Mouse (Mus musculus): ENCODE measurements at regions not wholly inside any gene's neighbourhood (a gene's known extent, or its start where the extent isn't known, plus 50 kb on each side); places are given as distances from the start of the nearest gene placed in this dataset.
A peak's percentile ranks its signal among the peaks of the same experiment; 100 is the strongest.

GRCm38 (mm10) chr6:99833323-99833722, 107.1 kb upstream of the Prok2 start:
- no peaks in the 10 kb centered on the region for H3K27me3 ChIP-seq (ENCODE audit: control insufficient read depth, insufficient read depth, low read depth, low read length)
- peaks cover 6% of the 10 kb centered on the region; the same call in 1 of the 2 replicates for H3K4me1 ChIP-seq (ENCODE audit: control insufficient read depth, insufficient read depth, low read length)
- H3K4me2 ChIP-seq (ENCODE audit: low read length), result no peak overlapping the region
- 30% methylated on average over 3 of the region's 3 CpGs for WGBS
- H3K4me3 ChIP-seq (ENCODE audit: low read depth, low read length), result no peak overlapping the region
- no peaks in the 10 kb centered on the region for H3K9me3 ChIP-seq (replicated peaks; ENCODE audit: control insufficient read depth, low read length, poor library complexity, severe bottlenecking)
- H3K9ac ChIP-seq (ENCODE audit: low read depth, low read length), result no peak overlapping the region
- H3K27ac ChIP-seq (ENCODE audit: low read length), result no peak overlapping the region
- ATAC-seq, result peak; percentile 76; the same call in 1 of the 2 replicates
- no peaks in the 10 kb centered on the region for H3K36me3 ChIP-seq (ENCODE audit: control insufficient read depth, insufficient read depth, low read length)

DNA sequence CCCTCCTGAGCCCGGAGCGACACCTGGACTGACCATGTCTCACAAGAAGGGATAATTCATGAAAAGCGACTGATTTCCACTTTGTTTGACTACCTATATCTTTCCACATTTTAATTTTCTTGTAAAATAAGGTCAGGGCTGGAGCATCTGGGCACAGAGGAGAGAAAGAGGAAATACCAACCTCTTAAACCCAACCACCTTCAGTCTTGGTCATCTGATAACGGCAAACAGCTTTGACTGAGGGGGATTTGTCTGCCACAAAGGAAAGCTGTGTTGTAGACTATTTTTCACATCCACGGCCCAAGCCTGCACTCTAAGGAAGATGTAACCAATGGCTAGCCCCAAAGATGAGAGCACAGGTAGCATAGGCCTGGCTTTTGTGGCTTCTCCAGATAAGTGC, 101.4 kb upstream of the Prok2 start:
- 98% methylated on average over 5 of the region's 5 CpGs for WGBS
- H3K27ac ChIP-seq (ENCODE audit: low read length), result no peak overlapping the region
- H3K4me2 ChIP-seq (ENCODE audit: low read length), result no peak overlapping the region
- H3K4me1 ChIP-seq (ENCODE audit: control insufficient read depth, insufficient read depth, low read length), result peaks cover 13% of the 10 kb centered on the region
- H3K9me3 ChIP-seq (replicated peaks; ENCODE audit: control insufficient read depth, low read length, poor library complexity, severe bottlenecking), result no peaks in the 10 kb centered on the region
- H3K4me3 ChIP-seq (ENCODE audit: low read depth, low read length), result no peak overlapping the region
- no peaks in the 10 kb centered on the region for H3K36me3 ChIP-seq (ENCODE audit: control insufficient read depth, insufficient read depth, low read length)
- no peak for ATAC-seq
- H3K9ac ChIP-seq (ENCODE audit: low read depth, low read length), result no peak overlapping the region
- no peaks in the 10 kb centered on the region for H3K27me3 ChIP-seq (ENCODE audit: control insufficient read depth, insufficient read depth, low read depth, low read length)

DNA sequence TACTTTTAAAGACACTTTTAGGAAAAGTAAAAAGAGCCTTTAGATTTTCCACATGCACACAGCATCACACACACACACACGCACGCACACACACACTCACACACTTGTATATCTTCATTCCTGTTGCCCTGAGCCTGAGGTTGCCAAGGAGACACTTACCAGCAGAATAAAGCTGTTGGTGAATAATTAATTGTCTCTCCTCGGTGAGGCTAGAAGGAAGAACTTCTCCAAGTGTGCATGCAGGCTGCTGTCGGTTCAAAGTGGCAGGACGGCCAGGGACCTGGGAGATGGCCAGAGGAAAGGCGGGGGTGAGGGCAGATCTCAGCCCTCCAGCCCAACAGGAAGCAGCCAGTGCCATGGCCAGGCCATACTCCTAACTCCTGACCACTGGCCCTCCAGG, 98.6 kb upstream of the Prok2 start:
- no peaks in the 10 kb centered on the region for H3K27me3 ChIP-seq (ENCODE audit: control insufficient read depth, insufficient read depth, low read depth, low read length)
- no peaks in the 10 kb centered on the region for H3K9me3 ChIP-seq (replicated peaks; ENCODE audit: control insufficient read depth, low read length, poor library complexity, severe bottlenecking)
- H3K9ac ChIP-seq (ENCODE audit: low read depth, low read length), result no peak overlapping the region
- H3K27ac ChIP-seq (ENCODE audit: low read length), result peak overlapping the region; percentile 25
- no peaks in the 10 kb centered on the region for H3K36me3 ChIP-seq (ENCODE audit: control insufficient read depth, insufficient read depth, low read length)
- peaks cover 13% of the 10 kb centered on the region for H3K4me1 ChIP-seq (ENCODE audit: control insufficient read depth, insufficient read depth, low read length)
- no peak overlapping the region for H3K4me3 ChIP-seq (ENCODE audit: low read depth, low read length)
- H3K4me2 ChIP-seq (ENCODE audit: low read length), result no peak overlapping the region
- ATAC-seq, result peak; percentile 79
- WGBS, result 31% methylated on average over 6 of the region's 6 CpGs

- WGBS, result 90% methylated on average over 2 of the region's 2 CpGs
- H3K9me3 ChIP-seq (replicated peaks; ENCODE audit: control insufficient read depth, low read length, poor library complexity, severe bottlenecking), result no peaks in the 10 kb centered on the region
- H3K4me3 ChIP-seq (ENCODE audit: low read depth, low read length), result no peak overlapping the region
- peaks cover 13% of the 10 kb centered on the region for H3K4me1 ChIP-seq (ENCODE audit: control insufficient read depth, insufficient read depth, low read length)
- ATAC-seq, result no peak
- no peak overlapping the region for H3K4me2 ChIP-seq (ENCODE audit: low read length)
- 0 out of 2 replicates have a peak overlapping the region, but pooled peaks have one; percentile 10 for H3K9ac ChIP-seq (ENCODE audit: low read depth, low read length)
- H3K27me3 ChIP-seq (ENCODE audit: control insufficient read depth, insufficient read depth, low read depth, low read length), result no peaks in the 10 kb centered on the region
- no peaks in the 10 kb centered on the region for H3K36me3 ChIP-seq (ENCODE audit: control insufficient read depth, insufficient read depth, low read length)
- no peak overlapping the region for H3K27ac ChIP-seq (ENCODE audit: low read length)
These were observed 96.3 kb upstream of the Prok2 start for GRCm38 (mm10) chr6:99822471-99822870.

- Histone ChIP-seq H3K36me3 (ENCODE audit: control insufficient read depth, insufficient read depth, low read length) (no peaks in the 10 kb centered on the region), H3K9me3 (replicated peaks; ENCODE audit: control insufficient read depth, low read length, poor library complexity, severe bottlenecking) (no peaks in the 10 kb centered on the region), H3K4me1 (ENCODE audit: control insufficient read depth, insufficient read depth, low read length) (peaks cover 2% of the 10 kb centered on the region; the same call in 1 of the 2 replicates), H3K27ac (ENCODE audit: low read length) (no peak overlapping the region), H3K4me2 (ENCODE audit: low read length) (no peak overlapping the region), H3K27me3 (ENCODE audit: control insufficient read depth, insufficient read depth, low read depth, low read length) (no peaks in the 10 kb centered on the region), H3K9ac (ENCODE audit: low read depth, low read length) (no peak overlapping the region), H3K4me3 (ENCODE audit: low read depth, low read length) (no peak overlapping the region)
- WGBS, result 60% methylated on average over 8 of the region's 8 CpGs
- no peak for ATAC-seq
These were observed 93.2 kb upstream of the Prok2 start for GRCm38 (mm10) chr6:99819255-99819929.

DNA sequence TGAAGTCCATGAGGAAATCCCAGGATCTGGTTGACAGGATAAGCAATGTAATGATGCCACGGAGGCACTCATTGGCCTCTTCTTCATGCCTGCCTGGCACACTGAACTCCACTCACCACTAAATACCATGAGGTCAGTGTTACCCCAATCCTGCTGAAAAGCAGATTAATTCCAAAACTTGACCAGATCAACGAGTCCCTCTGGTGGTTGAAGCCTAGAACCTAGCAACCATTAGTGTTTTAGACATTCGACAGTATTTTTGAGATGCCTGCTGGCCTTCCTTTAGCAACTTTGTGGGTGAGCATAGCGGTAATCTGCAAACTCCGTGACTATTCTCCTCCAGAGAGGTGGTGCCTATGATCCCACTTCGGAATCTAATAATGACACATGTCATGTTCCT, 92.3 kb upstream of the Prok2 start:
- Histone ChIP-seq H3K4me1 (ENCODE audit: control insufficient read depth, insufficient read depth, low read length) (0 out of 2 replicates have a peak, but pooled peaks cover 2% of the 10 kb centered on the region), H3K27ac (ENCODE audit: low read length) (no peak overlapping the region), H3K4me2 (ENCODE audit: low read length) (no peak overlapping the region), H3K9ac (ENCODE audit: low read depth, low read length) (no peak overlapping the region), H3K4me3 (ENCODE audit: low read depth, low read length) (no peak overlapping the region), H3K36me3 (ENCODE audit: control insufficient read depth, insufficient read depth, low read length) (no peaks in the 10 kb centered on the region), H3K27me3 (ENCODE audit: control insufficient read depth, insufficient read depth, low read depth, low read length) (no peaks in the 10 kb centered on the region), H3K9me3 (replicated peaks; ENCODE audit: control insufficient read depth, low read length, poor library complexity, severe bottlenecking) (no peaks in the 10 kb centered on the region)
- 86% methylated on average over 6 of the region's 6 CpGs for WGBS
- ATAC-seq, result no peak

DNA sequence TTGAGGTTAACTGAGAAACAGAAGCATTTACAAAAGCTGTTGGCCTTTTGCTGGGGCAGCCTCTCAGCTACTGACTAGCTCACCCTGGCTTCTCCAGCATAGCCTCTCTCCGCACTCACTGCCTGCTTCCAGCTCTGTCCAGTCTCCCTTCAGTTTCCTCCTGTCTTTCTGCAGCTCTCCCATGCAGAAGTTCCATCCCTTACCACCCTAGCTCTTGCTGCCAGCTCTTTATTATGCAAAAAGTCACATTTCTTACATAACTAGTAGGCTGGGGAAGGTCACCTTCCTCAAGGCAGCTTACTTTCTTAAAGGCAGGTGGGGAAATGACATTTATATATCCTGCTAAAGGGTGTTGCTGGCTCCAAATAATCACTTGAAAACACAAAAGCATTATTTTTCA, 91.1 kb upstream of the Prok2 start:
- ATAC-seq, result no peak
- 94% methylated on average over 1 of the region's 1 CpGs for WGBS
- no peak overlapping the region for H3K9ac ChIP-seq (ENCODE audit: low read depth, low read length)
- H3K9me3 ChIP-seq (replicated peaks; ENCODE audit: control insufficient read depth, low read length, poor library complexity, severe bottlenecking), result no peaks in the 10 kb centered on the region
- no peak overlapping the region for H3K27ac ChIP-seq (ENCODE audit: low read length)
- no peaks in the 10 kb centered on the region for H3K4me1 ChIP-seq (ENCODE audit: control insufficient read depth, insufficient read depth, low read length)
- H3K4me2 ChIP-seq (ENCODE audit: low read length), result no peak overlapping the region
- H3K27me3 ChIP-seq (ENCODE audit: control insufficient read depth, insufficient read depth, low read depth, low read length), result no peaks in the 10 kb centered on the region
- no peak overlapping the region for H3K4me3 ChIP-seq (ENCODE audit: low read depth, low read length)
- H3K36me3 ChIP-seq (ENCODE audit: control insufficient read depth, insufficient read depth, low read length), result no peaks in the 10 kb centered on the region

DNA sequence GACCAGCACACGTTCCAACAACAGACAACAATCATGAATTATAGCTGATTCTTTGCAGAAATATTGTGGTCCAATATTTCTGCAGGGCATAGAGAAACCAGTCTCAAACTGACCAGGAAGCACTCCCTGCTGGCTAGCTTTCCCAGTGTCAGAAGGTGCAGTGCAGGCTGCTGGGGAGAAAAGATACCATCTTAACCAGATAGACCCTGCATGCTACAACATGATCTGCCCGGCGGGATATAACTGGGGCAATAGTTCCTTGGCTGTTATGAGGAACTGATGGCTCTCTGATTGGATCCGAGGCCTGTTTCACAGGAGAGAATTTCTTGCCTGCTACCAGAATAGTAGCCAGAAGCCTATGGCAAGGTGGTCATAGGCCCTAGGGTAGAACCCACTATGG, 86.9 kb upstream of the Prok2 start:
- no peak for ATAC-seq
- Histone ChIP-seq H3K4me2 (ENCODE audit: low read length) (no peak overlapping the region), H3K36me3 (ENCODE audit: control insufficient read depth, insufficient read depth, low read length) (no peaks in the 10 kb centered on the region), H3K4me1 (ENCODE audit: control insufficient read depth, insufficient read depth, low read length) (peaks cover 2% of the 10 kb centered on the region; the same call in 1 of the 2 replicates), H3K27ac (ENCODE audit: low read length) (no peak overlapping the region), H3K27me3 (ENCODE audit: control insufficient read depth, insufficient read depth, low read depth, low read length) (no peaks in the 10 kb centered on the region), H3K4me3 (ENCODE audit: low read depth, low read length) (no peak overlapping the region), H3K9me3 (replicated peaks; ENCODE audit: control insufficient read depth, low read length, poor library complexity, severe bottlenecking) (no peaks in the 10 kb centered on the region), H3K9ac (ENCODE audit: low read depth, low read length) (no peak overlapping the region)
- 92% methylated on average over 4 of the region's 4 CpGs for WGBS

GRCm38 (mm10) chr6:99811842-99812241, 85.7 kb upstream of the Prok2 start:
- Histone ChIP-seq H3K9me3 (replicated peaks; ENCODE audit: control insufficient read depth, low read length, poor library complexity, severe bottlenecking) (no peaks in the 10 kb centered on the region), H3K4me3 (ENCODE audit: low read depth, low read length) (no peak overlapping the region), H3K27me3 (ENCODE audit: control insufficient read depth, insufficient read depth, low read depth, low read length) (no peaks in the 10 kb centered on the region), H3K4me2 (ENCODE audit: low read length) (no peak overlapping the region), H3K9ac (ENCODE audit: low read depth, low read length) (no peak overlapping the region), H3K4me1 (ENCODE audit: control insufficient read depth, insufficient read depth, low read length) (peaks cover 2% of the 10 kb centered on the region; the same call in 1 of the 2 replicates), H3K27ac (ENCODE audit: low read length) (no peak overlapping the region), H3K36me3 (ENCODE audit: control insufficient read depth, insufficient read depth, low read length) (no peaks in the 10 kb centered on the region)
- ATAC-seq, result no peak
- WGBS, result 79% methylated on average over 4 of the region's 4 CpGs

All from midbrain, embryonic 16.5 days (tissue).